Mouse (Mus musculus): ENCODE measurements at regions not wholly inside any gene's neighbourhood (a gene's known extent, or its start where the extent isn't known, plus 50 kb on each side); places are given as distances from the start of the nearest gene placed in this dataset.

DNA sequence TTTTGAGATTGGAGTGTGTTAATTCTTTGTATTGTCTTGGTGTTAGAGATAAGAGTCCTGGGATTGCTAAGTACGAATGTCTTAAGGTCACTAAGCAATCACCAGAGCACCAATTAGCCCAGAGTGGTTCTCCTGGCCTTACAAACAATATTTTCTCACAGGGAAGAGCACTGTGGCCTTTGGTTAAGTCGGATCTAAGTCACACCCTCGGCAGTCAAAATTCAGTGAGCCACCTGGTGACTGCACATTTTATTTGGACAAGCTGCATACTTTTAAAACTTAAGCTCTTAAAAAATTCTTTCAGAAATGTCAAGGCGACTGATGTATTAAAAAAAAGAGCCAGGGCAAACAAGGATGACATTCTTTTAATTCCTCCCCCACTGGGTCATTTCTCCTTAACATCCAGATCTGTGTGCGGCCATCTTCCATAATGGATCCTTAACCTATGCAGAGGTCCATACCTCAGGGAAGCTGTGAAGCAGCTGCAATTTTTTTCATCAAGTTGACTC lies 60.9 kb upstream of the Foxa2 start:
- Histone ChIP-seq H3K9ac (ENCODE audit: low read length) (no peak overlapping the region), H3K4me2 (ENCODE audit: low read length) (no peak overlapping the region), H3K4me1 (replicated peaks; ENCODE audit: control insufficient read depth, insufficient read depth, low read length) (no peaks in the 10 kb centered on the region), H3K27me3 (replicated peaks; ENCODE audit: control insufficient read depth, insufficient read depth, low read length) (no peaks in the 10 kb centered on the region), H3K27ac (ENCODE audit: low read depth) (no peak overlapping the region), H3K4me3 (ENCODE audit: low read depth, low read length) (no peak overlapping the region), H3K9me3 (ENCODE audit: control insufficient read depth, low read length) (no peaks in the 10 kb centered on the region), H3K36me3 (ENCODE audit: control insufficient read depth, insufficient read depth, low read length) (no peaks in the 10 kb centered on the region)
- ATAC-seq (replicated peaks; ENCODE audit: low FRiP score, low TSS enrichment, low read depth) (no peak), DNase-seq (ENCODE audit: low spot score) (no peak)
- WGBS: 58% methylated on average over 5 of the region's 5 CpGs

DNA sequence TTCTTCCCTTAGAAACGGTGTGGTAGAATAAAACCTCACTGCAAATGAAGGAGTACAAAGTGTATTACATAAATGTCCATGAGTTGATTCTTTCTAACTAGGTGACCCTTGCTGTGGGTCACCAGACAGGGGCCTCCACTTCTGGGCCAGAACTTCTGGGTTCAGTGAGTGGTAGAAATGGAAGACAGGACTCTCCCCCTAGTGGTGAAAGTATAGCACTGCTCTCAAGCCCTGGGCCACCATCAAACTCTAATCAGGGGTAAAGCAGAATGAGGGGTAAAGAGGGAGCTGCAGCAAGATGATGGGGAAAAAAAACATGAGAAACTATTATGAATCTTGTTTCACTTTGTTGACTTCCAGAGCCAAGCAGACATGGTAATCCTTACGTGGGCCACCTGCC lies 63.4 kb upstream of the Foxa2 start:
- WGBS: 58% methylated on average over 2 of the region's 2 CpGs
- H3K4me3 ChIP-seq (ENCODE audit: low read depth, low read length): no peak overlapping the region
- DNase-seq (ENCODE audit: low spot score) (peak; percentile 54), ATAC-seq (replicated peaks; ENCODE audit: low FRiP score, low TSS enrichment, low read depth) (no peak)
- H3K27ac ChIP-seq (ENCODE audit: low read depth): no peak overlapping the region
- H3K4me2 ChIP-seq (ENCODE audit: low read length): no peak overlapping the region
- H3K27me3 ChIP-seq (replicated peaks; ENCODE audit: control insufficient read depth, insufficient read depth, low read length): no peaks in the 10 kb centered on the region
- no peaks in the 10 kb centered on the region for H3K4me1 ChIP-seq (replicated peaks; ENCODE audit: control insufficient read depth, insufficient read depth, low read length)
- H3K36me3 ChIP-seq (ENCODE audit: control insufficient read depth, insufficient read depth, low read length): no peaks in the 10 kb centered on the region
- no peak overlapping the region for H3K9ac ChIP-seq (ENCODE audit: low read length)
- no peaks in the 10 kb centered on the region for H3K9me3 ChIP-seq (ENCODE audit: control insufficient read depth, low read length)

DNA sequence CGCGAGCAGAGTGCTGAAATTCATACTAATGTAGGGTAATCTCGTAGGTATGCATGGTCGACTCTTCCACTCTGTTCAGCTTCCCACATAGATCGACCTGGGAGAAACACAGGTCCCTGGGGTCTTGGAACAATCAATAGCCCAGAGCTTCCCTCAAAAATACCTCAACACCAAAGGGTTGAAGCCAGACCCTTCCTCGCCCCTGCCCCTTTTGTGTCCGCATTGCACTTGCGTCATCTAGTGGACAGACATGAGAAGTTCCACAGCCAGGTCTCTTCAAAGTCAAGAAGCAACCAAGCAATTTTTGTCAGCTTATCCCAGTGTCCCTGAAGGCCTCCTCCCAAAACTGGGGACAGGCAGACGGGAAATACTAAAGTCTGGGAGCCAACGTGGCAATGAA lies 65.1 kb upstream of the Foxa2 start:
- no peaks in the 10 kb centered on the region for H3K36me3 ChIP-seq (ENCODE audit: control insufficient read depth, insufficient read depth, low read length)
- no peak overlapping the region for H3K4me2 ChIP-seq (ENCODE audit: low read length)
- WGBS: 28% methylated on average over 10 of the region's 10 CpGs
- no peak overlapping the region for H3K4me3 ChIP-seq (ENCODE audit: low read depth, low read length)
- no peaks in the 10 kb centered on the region for H3K9me3 ChIP-seq (ENCODE audit: control insufficient read depth, low read length)
- H3K27me3 ChIP-seq (replicated peaks; ENCODE audit: control insufficient read depth, insufficient read depth, low read length): no peaks in the 10 kb centered on the region
- H3K4me1 ChIP-seq (replicated peaks; ENCODE audit: control insufficient read depth, insufficient read depth, low read length): no peaks in the 10 kb centered on the region
- no peak overlapping the region for H3K27ac ChIP-seq (ENCODE audit: low read depth)
- ATAC-seq (replicated peaks; ENCODE audit: low FRiP score, low TSS enrichment, low read depth): no peak
- no peak overlapping the region for H3K9ac ChIP-seq (ENCODE audit: low read length)
- peak; percentile 53 for DNase-seq (ENCODE audit: low spot score)

DNA sequence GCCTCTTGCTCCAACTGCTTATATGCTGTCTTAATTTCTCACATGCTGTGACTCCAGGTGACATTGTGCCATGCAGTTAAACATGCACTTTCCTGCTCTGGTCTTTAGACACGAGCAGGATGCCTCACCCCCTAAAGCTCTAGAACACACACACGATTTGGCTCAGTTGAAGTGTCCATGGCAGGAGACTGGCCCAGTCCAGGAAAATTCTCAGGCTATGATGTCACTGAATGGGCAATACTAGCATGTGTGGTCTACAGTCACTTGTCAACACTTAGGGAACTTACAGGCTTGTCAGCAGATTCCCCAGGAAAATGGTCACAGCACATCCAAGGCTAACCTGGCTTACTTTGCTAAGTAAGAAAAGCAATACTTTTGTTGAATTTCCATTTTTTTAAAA lies 66.4 kb upstream of the Foxa2 start:
- H3K9me3 ChIP-seq (ENCODE audit: control insufficient read depth, low read length): no peaks in the 10 kb centered on the region
- WGBS: 55% methylated on average over 2 of the region's 2 CpGs
- no peaks in the 10 kb centered on the region for H3K27me3 ChIP-seq (replicated peaks; ENCODE audit: control insufficient read depth, insufficient read depth, low read length)
- DNase-seq (ENCODE audit: low spot score): no peak
- no peaks in the 10 kb centered on the region for H3K36me3 ChIP-seq (ENCODE audit: control insufficient read depth, insufficient read depth, low read length)
- H3K4me3 ChIP-seq (ENCODE audit: low read depth, low read length): no peak overlapping the region
- H3K9ac ChIP-seq (ENCODE audit: low read length): no peak overlapping the region
- no peak overlapping the region for H3K27ac ChIP-seq (ENCODE audit: low read depth)
- H3K4me1 ChIP-seq (replicated peaks; ENCODE audit: control insufficient read depth, insufficient read depth, low read length): no peaks in the 10 kb centered on the region
- H3K4me2 ChIP-seq (ENCODE audit: low read length): no peak overlapping the region
- no peak for ATAC-seq (replicated peaks; ENCODE audit: low FRiP score, low TSS enrichment, low read depth)

DNA sequence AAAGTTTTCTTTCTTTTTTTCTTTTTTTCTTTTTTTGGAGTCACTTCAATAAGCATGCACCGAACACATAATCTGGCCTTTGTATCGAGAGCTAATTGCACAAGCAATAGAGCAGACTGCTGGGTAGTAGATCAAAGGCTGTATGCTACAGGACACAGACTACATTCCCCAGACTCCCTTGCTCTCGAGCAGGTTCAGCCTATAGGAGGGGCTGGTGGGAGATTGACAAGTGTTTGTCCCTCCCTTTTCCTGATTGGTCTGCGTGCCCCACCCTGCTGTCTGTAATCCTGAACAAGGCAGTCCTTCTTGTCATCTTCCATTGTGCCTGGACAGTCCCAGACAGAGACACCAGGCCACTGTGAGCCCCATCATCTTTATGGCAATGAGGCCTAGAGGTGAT lies 67.8 kb upstream of the Foxa2 start:
- Histone ChIP-seq H3K4me2 (ENCODE audit: low read length) (no peak overlapping the region), H3K4me3 (ENCODE audit: low read depth, low read length) (no peak overlapping the region), H3K27me3 (replicated peaks; ENCODE audit: control insufficient read depth, insufficient read depth, low read length) (no peaks in the 10 kb centered on the region), H3K9me3 (ENCODE audit: control insufficient read depth, low read length) (no peaks in the 10 kb centered on the region), H3K9ac (ENCODE audit: low read length) (no peak overlapping the region), H3K36me3 (ENCODE audit: control insufficient read depth, insufficient read depth, low read length) (no peaks in the 10 kb centered on the region), H3K27ac (ENCODE audit: low read depth) (no peak overlapping the region), H3K4me1 (replicated peaks; ENCODE audit: control insufficient read depth, insufficient read depth, low read length) (no peaks in the 10 kb centered on the region)
- 28% methylated on average over 4 of the region's 4 CpGs for WGBS
- DNase-seq (ENCODE audit: low spot score) (no peak), ATAC-seq (replicated peaks; ENCODE audit: low FRiP score, low TSS enrichment, low read depth) (no peak)

DNA sequence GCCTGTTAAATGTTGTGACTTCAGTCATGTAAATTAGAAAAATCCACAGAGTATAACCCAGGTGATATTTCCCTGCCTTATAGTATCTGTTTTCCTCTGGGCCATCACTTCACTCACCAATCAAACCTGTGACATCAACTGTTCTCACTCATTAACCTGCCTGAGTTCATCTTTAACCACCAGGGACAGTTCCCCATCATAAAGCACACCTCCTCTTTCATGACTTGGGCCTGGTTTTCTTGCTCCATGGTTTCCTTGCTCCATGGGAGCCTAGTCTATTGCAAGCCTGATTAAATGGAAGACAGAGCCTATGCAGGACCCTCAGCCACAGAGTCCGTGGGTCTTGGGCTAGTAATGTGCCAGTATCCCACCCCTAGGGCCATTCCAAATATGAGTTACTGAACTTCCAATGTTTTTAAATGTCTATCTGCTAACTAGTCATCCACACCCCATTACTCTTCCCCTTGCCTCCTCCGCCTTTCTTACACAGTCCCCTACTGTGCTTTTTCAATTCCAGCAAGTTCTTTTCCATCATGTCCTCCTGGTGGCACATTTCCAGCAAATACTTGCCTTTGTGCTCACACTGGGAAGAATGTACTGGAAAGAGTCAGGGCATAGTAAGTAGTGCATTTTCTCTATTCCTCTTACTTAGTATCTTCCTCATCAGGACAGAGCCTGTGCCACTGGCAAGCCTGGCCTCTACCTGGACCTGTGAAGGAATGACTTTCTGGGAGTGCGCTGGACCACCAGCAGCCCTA lies 69.4 kb upstream of the Foxa2 start:
- ATAC-seq (replicated peaks; ENCODE audit: low FRiP score, low TSS enrichment, low read depth) (no peak), DNase-seq (ENCODE audit: low spot score) (no peak)
- Histone ChIP-seq H3K36me3 (ENCODE audit: control insufficient read depth, insufficient read depth, low read length) (no peaks in the 10 kb centered on the region), H3K9ac (ENCODE audit: low read length) (no peak overlapping the region), H3K4me1 (replicated peaks; ENCODE audit: control insufficient read depth, insufficient read depth, low read length) (no peaks in the 10 kb centered on the region), H3K4me3 (ENCODE audit: low read depth, low read length) (no peak overlapping the region), H3K4me2 (ENCODE audit: low read length) (no peak overlapping the region), H3K27me3 (replicated peaks; ENCODE audit: control insufficient read depth, insufficient read depth, low read length) (no peaks in the 10 kb centered on the region), H3K9me3 (ENCODE audit: control insufficient read depth, low read length) (no peaks in the 10 kb centered on the region), H3K27ac (ENCODE audit: low read depth) (no peak overlapping the region)
- WGBS: 83% methylated on average over 3 of the region's 3 CpGs

DNA sequence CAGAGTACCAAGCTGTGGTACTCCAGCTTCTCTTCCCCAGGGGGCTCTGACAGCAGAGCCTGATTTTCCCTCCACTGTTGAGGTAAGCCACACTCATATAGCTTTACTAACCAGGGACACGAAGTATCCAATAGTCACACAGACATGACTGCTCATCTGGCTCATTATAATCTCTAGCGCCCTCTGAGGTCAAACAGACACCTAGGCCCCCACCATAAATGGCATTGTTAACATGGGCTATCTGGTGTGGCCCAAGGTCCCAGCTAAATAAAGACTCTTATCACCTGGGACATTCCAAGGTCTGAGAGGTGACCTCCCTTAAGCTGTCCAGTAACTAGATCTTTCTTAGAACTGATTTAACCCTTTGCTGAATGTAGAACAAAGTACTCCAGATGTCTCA lies 70.7 kb upstream of the Foxa2 start:
- no peak for ATAC-seq (replicated peaks; ENCODE audit: low FRiP score, low TSS enrichment, low read depth)
- H3K36me3 ChIP-seq (ENCODE audit: control insufficient read depth, insufficient read depth, low read length): no peaks in the 10 kb centered on the region
- no peak for DNase-seq (ENCODE audit: low spot score)
- no peaks in the 10 kb centered on the region for H3K27me3 ChIP-seq (replicated peaks; ENCODE audit: control insufficient read depth, insufficient read depth, low read length)
- no peak overlapping the region for H3K4me3 ChIP-seq (ENCODE audit: low read depth, low read length)
- no peaks in the 10 kb centered on the region for H3K4me1 ChIP-seq (replicated peaks; ENCODE audit: control insufficient read depth, insufficient read depth, low read length)
- no peak overlapping the region for H3K27ac ChIP-seq (ENCODE audit: low read depth)
- H3K9me3 ChIP-seq (ENCODE audit: control insufficient read depth, low read length): no peaks in the 10 kb centered on the region
- H3K4me2 ChIP-seq (ENCODE audit: low read length): no peak overlapping the region
- 24% methylated on average over 2 of the region's 2 CpGs for WGBS
- no peak overlapping the region for H3K9ac ChIP-seq (ENCODE audit: low read length)

DNA sequence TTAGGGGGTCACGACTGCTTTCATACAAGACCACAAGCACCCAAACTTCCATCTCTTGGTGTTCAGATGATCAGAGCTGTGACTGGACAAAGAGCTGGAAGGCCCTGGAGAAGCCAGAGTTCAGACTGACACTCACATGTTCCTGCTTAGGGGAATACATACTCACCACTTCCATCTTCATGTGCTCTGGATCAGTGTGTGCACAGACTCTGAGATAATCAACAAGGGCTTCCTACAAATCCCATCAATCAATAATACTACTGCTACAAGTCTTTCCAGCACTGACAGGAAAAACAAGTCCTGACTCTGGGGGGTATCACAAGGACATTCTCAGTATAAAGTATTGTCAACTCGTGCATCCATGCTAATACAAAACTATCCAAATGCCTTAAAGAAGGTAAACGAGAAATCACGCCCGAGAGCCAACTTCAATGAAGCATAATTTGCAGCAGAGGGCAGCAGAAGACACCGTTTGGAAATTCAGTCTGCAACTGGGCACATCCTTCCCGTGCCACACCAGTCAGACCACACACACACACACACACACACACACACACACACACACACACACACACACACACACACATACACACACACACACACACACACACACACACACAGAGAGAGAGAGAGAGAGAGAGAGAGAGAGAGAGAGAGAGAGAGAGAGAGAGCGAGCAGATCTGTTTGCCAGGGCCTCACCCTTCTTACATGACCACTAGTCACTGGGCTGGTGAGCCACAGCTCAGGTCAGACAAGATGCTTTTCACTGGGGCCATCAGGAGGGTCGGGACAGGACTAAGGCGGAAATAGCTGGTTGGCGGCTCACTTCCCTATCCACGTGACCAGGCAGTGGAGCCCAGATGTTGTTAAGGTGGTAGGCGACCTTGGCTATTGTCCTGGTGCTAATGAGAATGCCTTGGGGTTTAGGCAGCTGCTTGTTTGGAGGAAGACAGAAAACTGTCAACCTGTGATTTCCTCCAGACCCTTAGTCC lies 75.4 kb upstream of the Foxa2 start:
- Histone ChIP-seq H3K36me3 (ENCODE audit: control insufficient read depth, insufficient read depth, low read length) (no peaks in the 10 kb centered on the region), H3K4me3 (ENCODE audit: low read depth, low read length) (no peak overlapping the region), H3K4me2 (ENCODE audit: low read length) (peak overlapping the region; percentile 26; the same call in 1 of the 2 replicates), H3K27me3 (replicated peaks; ENCODE audit: control insufficient read depth, insufficient read depth, low read length) (no peaks in the 10 kb centered on the region), H3K4me1 (replicated peaks; ENCODE audit: control insufficient read depth, insufficient read depth, low read length) (no peaks in the 10 kb centered on the region), H3K9ac (ENCODE audit: low read length) (no peak overlapping the region), H3K27ac (ENCODE audit: low read depth) (no peak overlapping the region), H3K9me3 (ENCODE audit: control insufficient read depth, low read length) (no peaks in the 10 kb centered on the region)
- ATAC-seq (replicated peaks; ENCODE audit: low FRiP score, low TSS enrichment, low read depth) (peak; percentile 79; the same call in 1 of the 2 replicates), DNase-seq (ENCODE audit: low spot score) (peak; percentile 63)
- WGBS: 26% methylated on average over 13 of the region's 13 CpGs
